13 mouse cellular contexts compared by ENCODE assay signal in the genomic region with DNA sequence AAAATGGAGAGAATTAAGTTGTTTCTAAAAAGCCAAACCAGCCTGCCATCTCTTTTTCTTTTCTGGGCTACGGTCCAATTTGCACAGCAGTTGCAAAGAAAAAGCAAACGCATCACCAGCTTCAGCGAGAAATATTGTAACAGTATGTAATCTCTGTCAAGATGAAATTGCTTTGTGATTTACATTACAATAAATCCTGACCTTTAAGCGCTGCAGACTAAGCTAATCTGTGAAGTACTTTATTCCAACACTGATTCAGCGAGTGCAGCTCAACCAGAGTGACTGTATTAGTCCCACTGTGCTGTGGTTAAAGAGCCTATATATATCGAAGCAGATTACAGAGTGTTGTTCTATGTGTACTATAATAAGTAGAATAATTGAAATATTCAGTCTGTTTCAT. TPM values are rescaled to one million over a fixed set of nuclear protein-coding genes. Genes with fewer than 3 reads are reported as not detected.
DNase-seq lines count a peak whose midpoint lies in the region; ATAC-seq lines count a peak whose summit lies in the region.
"Had no signal": no experiment of that assay in that cellular context is flagged by ENCODE, and none has a peak within 500 bp of the region (broad histone marks: within the 10 kb centered on the region; RNA-seq: fewer than 3 reads in every experiment).

No protein-coding gene starts in this region.

- H3K36me3 ChIP-seq in intestine, embryonic 16.5 days (ENCODE audit: control insufficient read depth, insufficient read depth, low read length): no peaks in the 10 kb centered on the region
- H3K36me3 ChIP-seq in intestine, embryonic 15.5 days: no peaks in the 10 kb centered on the region
- H3K36me3 ChIP-seq in forebrain, embryonic 16.5 days (ENCODE audit: control insufficient read depth, insufficient read depth): no peaks in the 10 kb centered on the region
- H3K36me3 ChIP-seq: limb, embryonic 15.5 days had no signal

- H3K27ac ChIP-seq in intestine, embryonic 16.5 days (ENCODE audit: low read length): no peak overlapping the region
- H3K27ac ChIP-seq in intestine, embryonic 15.5 days: no peak overlapping the region
- peak overlapping the region; percentile 85 for H3K27ac ChIP-seq in forebrain, embryonic 16.5 days (ENCODE audit: low read length)
- H3K27ac ChIP-seq: limb, embryonic 15.5 days had no signal

- H3K4me1 ChIP-seq in intestine, embryonic 16.5 days (ENCODE audit: control insufficient read depth, insufficient read depth, low read length): no peaks in the 10 kb centered on the region
- no peaks in the 10 kb centered on the region for H3K4me1 ChIP-seq in intestine, embryonic 15.5 days (replicated peaks)
- peaks cover 5% of the 10 kb centered on the region for H3K4me1 ChIP-seq in forebrain, embryonic 16.5 days (replicated peaks; ENCODE audit: control insufficient read depth, insufficient read depth, low read length)
- H3K4me1 ChIP-seq: limb, embryonic 15.5 days had no signal

- H3K4me3 ChIP-seq in intestine, embryonic 16.5 days (ENCODE audit: low read length): no peak overlapping the region
- no peak overlapping the region for H3K4me3 ChIP-seq in intestine, embryonic 15.5 days (replicated peaks)
- no peak overlapping the region for H3K4me3 ChIP-seq in forebrain, embryonic 16.5 days (replicated peaks; ENCODE audit: low read length)
- H3K4me3 ChIP-seq: limb, embryonic 15.5 days had no signal

- WGBS in intestine, embryonic 16.5 days: 42% methylated on average over 6 of the region's 6 CpGs
- 43% methylated on average over 6 of the region's 6 CpGs for WGBS in intestine, embryonic 15.5 days
- 14% methylated on average over 6 of the region's 6 CpGs for WGBS in forebrain, embryonic 16.5 days

- H3K9ac ChIP-seq in intestine, embryonic 16.5 days (ENCODE audit: low read depth, low read length): no peak overlapping the region
- H3K9ac ChIP-seq in intestine, embryonic 15.5 days: no peak overlapping the region
- H3K9ac ChIP-seq in forebrain, embryonic 16.5 days (replicated peaks; ENCODE audit: low read depth, low read length): no peak overlapping the region
- H3K9ac ChIP-seq: limb, embryonic 15.5 days had no signal

- H3K9me3 ChIP-seq in intestine, embryonic 16.5 days (ENCODE audit: control insufficient read depth, low read length): no peaks in the 10 kb centered on the region
- H3K9me3 ChIP-seq in intestine, embryonic 15.5 days: no peaks in the 10 kb centered on the region
- no peaks in the 10 kb centered on the region for H3K9me3 ChIP-seq in forebrain, embryonic 16.5 days (ENCODE audit: control insufficient read depth, low read length)
- H3K9me3 ChIP-seq: limb, embryonic 15.5 days had no signal

- DNase-seq in left cerebral cortex, adult 18-20 months (ENCODE audit: low spot score in 2 of 2): peak; percentile 37 to 60
- DNase-seq in right cerebral cortex, adult 2 months (ENCODE audit: low spot score in 2 of 2): peak; percentile 60 to 63
- DNase-seq in T-cell, adult 2 months (ENCODE audit: low spot score): no peak
- DNase-seq in heart, adult 18-20 months: no peak
- no peak for DNase-seq in gastrocnemius, postnatal 25 days
- DNase-seq: cerebellum, adult 11-12 months; kidney, adult 8-10 months; thymus, postnatal 14 days had no signal

- no peaks in the 10 kb centered on the region for H3K27me3 ChIP-seq in intestine, embryonic 16.5 days (replicated peaks; ENCODE audit: control insufficient read depth, insufficient read depth, low read length)
- H3K27me3 ChIP-seq in intestine, embryonic 15.5 days (replicated peaks): no peaks in the 10 kb centered on the region
- H3K27me3 ChIP-seq in forebrain, embryonic 16.5 days (replicated peaks; ENCODE audit: control insufficient read depth, insufficient read depth, low read length): no peaks in the 10 kb centered on the region
- H3K27me3 ChIP-seq: limb, embryonic 15.5 days had no signal

- H3K4me2 ChIP-seq in intestine, embryonic 16.5 days (ENCODE audit: low read depth, low read length): no peak overlapping the region
- H3K4me2 ChIP-seq in intestine, embryonic 15.5 days (replicated peaks): no peak overlapping the region
- H3K4me2 ChIP-seq in forebrain, embryonic 16.5 days (ENCODE audit: low read length): no peak overlapping the region
- H3K4me2 ChIP-seq: heart, embryonic 11.5 days; limb, embryonic 15.5 days had no signal

- ATAC-seq in intestine, embryonic 16.5 days: peak; percentile 42; the same call in 1 of the 2 replicates
- no peak for ATAC-seq in intestine, embryonic 15.5 days
- ATAC-seq in forebrain, embryonic 16.5 days: peak; percentile 92

RNA-seq across cellular contexts. Expression of gene Cetn3, which starts 45.6 kb away (rescaled TPM):
- 142 and 164 TPM in 2 replicates for polyA plus RNA-seq in intestine, embryonic 16.5 days (2015; fragmentation: Nextera tagmentation; extraction: Ambion mirVana)
- 175 and 207 TPM in 2 replicates for polyA plus RNA-seq in intestine, embryonic 15.5 days (2015; fragmentation: Nextera tagmentation; extraction: Ambion mirVana)
- polyA plus RNA-seq in forebrain, embryonic 16.5 days (2015; fragmentation: Nextera tagmentation; extraction: Ambion mirVana): 285 and 300 TPM in 2 replicates
- total RNA-seq in left cerebral cortex, adult 18-20 months (2021): 100 to 1,000 TPM; 108 TPM
- 10 to 100 TPM; 43.0 to 56.0 TPM for total RNA-seq in heart, adult 18-20 months (2021)
- total RNA-seq in gastrocnemius, postnatal 25 days (2021): 10 to 100 TPM; 28.8 to 32.8 TPM

Comparison
In these comparisons a context has a peak if more than half of its experiments do, and no peak if none do; other contexts are left out.
1. DNase-seq: peak in left cerebral cortex, adult 18-20 months (2 of 2) and right cerebral cortex, adult 2 months (2 of 2); none in T-cell, adult 2 months (single experiment), heart, adult 18-20 months (0 of 2) and gastrocnemius, postnatal 25 days (single experiment).